Mouse (Mus musculus): ENCODE data around the gene Dcdc2c.
A peak's percentile ranks its signal among the peaks of the same experiment; 100 is the strongest.

Dcdc2c gene

GRCm38 (mm10) chr12:28552299-28552698 lies at the start of gene Dcdc2c:
TSS of gene Dcdc2c (minus strand) at chr12:28552399.
- no peak for DNase-seq (ENCODE audit: low spot score in 2 of 2)

- no peak for DNase-seq (ENCODE audit: low spot score in 2 of 2)
Observed at GRCm38 (mm10) chr12:28598526-28598991, 46.4 kb upstream of the Dcdc2c start.

- no peak for DNase-seq (ENCODE audit: low spot score in 2 of 2)
Observed at GRCm38 (mm10) chr12:28598110-28598509, 45.9 kb upstream of the Dcdc2c start.

- DNase-seq (ENCODE audit: low spot score in 2 of 2), result no peak
Observed at GRCm38 (mm10) chr12:28597699-28598098, 45.5 kb upstream of the Dcdc2c start.

- no peak for DNase-seq (ENCODE audit: low spot score in 2 of 2)
Observed at GRCm38 (mm10) chr12:28596851-28597250, 44.7 kb upstream of the Dcdc2c start.

GRCm38 (mm10) chr12:28590428-28590827 lies 38.2 kb upstream of the Dcdc2c start:
- DNase-seq (ENCODE audit: low spot score in 2 of 2), result no peak

GRCm38 (mm10) chr12:28589090-28589868 lies 37.1 kb upstream of the Dcdc2c start:
- DNase-seq (ENCODE audit: low spot score in 2 of 2), result peak; percentile 88 to 94

GRCm38 (mm10) chr12:28587949-28588348 lies 35.8 kb upstream of the Dcdc2c start:
- peak; percentile 77 to 87 for DNase-seq (ENCODE audit: low spot score in 2 of 2)

- DNase-seq (ENCODE audit: low spot score in 2 of 2), result no peak
Observed at GRCm38 (mm10) chr12:28584036-28584435, 31.8 kb upstream of the Dcdc2c start.

DNA sequence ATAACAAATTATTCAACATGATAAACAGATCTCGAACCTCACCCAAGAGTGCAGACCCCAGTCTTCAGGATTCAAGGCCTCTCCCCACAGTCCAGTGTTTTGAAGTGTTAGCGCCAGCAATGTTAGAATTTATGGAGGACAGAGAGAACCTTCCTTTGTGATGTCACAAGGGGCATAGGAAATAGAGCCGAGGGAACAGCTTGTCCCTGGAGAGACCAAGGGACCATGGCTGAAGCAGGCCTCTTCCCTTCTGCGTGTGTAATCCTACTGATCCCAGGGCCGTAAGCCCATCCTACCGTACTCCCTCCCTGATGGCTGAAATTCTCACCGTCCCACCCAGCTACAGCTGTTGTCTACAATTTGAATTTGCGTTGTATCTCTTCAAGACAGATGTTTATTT lies 30.2 kb upstream of the Dcdc2c start, which contains the start of gene Allc:
TSS of gene Allc (minus strand) at position 101 of the 400 bp plus-strand sequence.
- DNase-seq (ENCODE audit: low spot score in 2 of 2), result no peak

- no peak for DNase-seq (ENCODE audit: low spot score in 2 of 2)
Observed at GRCm38 (mm10) chr12:28579132-28579531, 26.9 kb upstream of the Dcdc2c start.

DNA sequence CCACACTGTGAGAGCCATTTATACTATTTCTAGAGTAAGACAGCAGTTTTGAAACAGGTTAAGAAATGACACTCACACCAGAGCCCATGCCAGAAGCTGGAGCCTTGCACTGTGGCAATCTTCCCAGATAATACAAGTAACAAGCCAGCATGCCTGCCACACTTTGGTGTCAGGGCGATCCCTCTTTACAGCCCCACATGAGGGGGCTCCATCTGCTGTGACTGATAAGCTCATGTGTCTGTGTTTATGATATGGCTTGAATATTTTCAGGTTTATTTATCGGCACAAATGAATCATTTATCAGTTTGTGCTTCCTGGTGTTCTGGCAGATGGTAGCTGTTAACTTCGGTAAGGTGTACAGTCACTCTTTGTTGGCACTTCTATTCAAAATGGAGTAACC lies 25.9 kb upstream of the Dcdc2c start:
- peak in 1 of 2 experiments; percentile 34 for DNase-seq (ENCODE audit: low spot score in 2 of 2)

- DNase-seq (ENCODE audit: low spot score in 2 of 2), result no peak
Observed at GRCm38 (mm10) chr12:28575366-28576070, 23.3 kb upstream of the Dcdc2c start.

DNA sequence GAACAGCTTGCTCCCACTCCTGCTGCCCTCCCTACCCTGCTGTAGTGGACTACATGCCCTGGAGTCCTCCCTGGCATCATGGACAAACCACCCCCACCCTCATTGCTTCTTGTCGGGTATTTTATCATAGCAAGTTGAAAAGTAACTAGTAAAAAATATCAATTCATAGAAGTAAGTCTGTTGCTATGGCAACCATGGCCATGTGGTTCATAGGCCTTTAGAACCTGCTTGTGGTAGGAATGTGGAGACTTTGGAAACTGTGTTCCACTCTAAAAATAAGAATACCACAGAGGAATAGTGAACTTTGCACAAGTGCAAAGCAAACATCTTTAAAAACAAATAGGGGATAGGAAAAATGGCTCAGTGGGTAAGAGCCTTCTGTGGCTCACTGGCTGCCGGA lies 20.0 kb upstream of the Dcdc2c start:
- no peak for DNase-seq (ENCODE audit: low spot score in 2 of 2)

DNA sequence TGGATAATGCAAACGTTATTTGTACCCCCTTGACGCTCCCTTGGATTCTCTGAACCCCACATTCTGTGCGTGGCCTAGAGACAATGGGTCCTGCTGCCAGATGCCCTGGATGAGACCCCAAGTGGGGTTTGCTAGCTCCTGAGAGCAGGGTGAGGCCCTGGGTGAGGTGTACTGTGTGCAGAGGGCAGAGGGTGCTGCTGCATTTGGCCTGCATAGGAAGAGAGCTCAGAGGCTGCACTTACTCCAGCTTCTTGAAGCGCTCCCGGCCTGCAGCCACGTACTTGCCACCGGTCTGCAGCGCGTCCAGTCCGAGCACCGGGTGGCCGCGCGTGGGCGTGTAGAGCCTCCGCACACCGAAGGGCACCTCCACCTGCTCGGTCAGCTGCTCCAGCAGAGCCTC lies 424 bp downstream of the Dcdc2c start:
- DNase-seq (ENCODE audit: low spot score in 2 of 2), result no peak

DNA sequence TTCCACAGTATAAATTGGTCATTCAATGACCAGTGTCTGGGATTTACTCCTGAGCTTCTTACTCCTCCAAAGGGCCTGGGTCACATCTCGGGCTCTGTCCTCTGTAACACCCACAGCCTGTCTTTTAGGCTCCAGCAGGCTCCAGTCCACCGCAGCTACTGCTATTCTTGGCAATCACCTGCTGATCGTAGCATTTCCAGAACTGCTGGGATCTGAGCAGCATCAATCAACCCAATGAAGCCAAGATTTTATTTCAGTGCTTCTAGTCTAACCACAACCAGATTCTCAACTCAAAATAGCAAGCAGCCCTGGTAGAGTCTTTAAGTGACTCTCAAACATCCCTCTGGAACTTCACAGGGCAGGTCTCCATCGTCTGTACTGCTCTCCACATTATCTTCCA lies 3.3 kb downstream of the Dcdc2c start:
- DNase-seq (ENCODE audit: low spot score in 2 of 2), result no peak

DNA sequence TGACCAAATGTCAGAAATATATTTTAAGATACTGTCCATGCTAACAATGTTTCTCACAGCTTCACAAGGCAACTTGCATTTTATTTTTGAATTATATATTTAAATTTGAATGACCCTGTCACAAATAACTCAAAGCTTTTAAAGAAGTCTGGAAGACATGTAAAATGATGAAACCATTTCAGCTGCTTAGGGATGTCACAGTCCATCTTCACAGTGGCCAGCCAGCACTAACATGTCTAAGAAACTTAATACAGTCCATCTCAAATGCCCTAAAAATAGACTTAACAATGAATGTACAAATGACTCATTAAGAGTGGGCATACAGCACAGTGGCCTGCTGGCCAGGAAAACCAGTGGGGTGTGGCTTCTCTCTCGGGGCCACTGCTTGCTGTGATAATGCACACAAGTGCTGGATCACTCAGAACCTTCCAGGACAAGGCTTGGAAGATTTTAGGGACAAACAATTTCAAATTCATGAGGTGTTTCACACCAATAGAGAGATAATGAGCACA lies 37.9 kb downstream of the Dcdc2c start:
- no peak for DNase-seq (ENCODE audit: low spot score in 2 of 2)

DNA sequence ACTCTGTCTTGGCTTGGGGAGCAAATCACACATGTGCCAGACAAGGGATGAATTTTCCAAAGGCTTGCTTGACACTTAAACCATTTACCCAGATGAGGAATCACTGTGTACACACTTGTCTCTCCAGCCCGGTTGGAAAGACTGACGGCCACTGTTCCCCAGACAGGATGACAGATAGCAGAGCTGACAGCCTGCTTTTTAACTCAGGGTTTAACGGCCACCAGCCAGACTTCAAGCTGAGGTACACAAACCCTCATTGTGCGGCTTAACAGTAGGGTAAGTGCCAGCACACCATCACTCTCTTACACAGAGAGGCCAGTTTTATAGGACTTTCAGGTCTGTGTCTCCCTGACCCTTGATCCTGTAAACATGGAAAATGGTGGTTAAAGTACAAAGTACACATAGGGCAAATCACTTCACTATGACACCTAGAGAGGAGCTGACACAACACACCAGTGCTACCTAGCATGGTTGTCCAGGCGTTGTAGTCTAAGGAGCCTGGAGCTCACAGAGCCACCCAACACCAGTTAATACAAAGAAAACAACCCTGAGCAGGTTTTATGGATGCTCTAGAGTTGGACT lies 42.4 kb downstream of the Dcdc2c start:
- DNase-seq (ENCODE audit: low spot score in 2 of 2), result no peak

GRCm38 (mm10) chr12:28494289-28494688 lies 57.9 kb downstream of the Dcdc2c start:
- peak in 1 of 2 experiments; percentile 3 for DNase-seq (ENCODE audit: low spot score in 2 of 2)

- no peak for DNase-seq (ENCODE audit: low spot score in 2 of 2)
Observed at GRCm38 (mm10) chr12:28482483-28483160, 69.6 kb downstream of the Dcdc2c start.

GRCm38 (mm10) chr12:28460951-28461431 lies 91.2 kb downstream of the Dcdc2c start:
- DNase-seq (ENCODE audit: low spot score in 2 of 2), result peak in 1 of 2 experiments; percentile 29

DNA sequence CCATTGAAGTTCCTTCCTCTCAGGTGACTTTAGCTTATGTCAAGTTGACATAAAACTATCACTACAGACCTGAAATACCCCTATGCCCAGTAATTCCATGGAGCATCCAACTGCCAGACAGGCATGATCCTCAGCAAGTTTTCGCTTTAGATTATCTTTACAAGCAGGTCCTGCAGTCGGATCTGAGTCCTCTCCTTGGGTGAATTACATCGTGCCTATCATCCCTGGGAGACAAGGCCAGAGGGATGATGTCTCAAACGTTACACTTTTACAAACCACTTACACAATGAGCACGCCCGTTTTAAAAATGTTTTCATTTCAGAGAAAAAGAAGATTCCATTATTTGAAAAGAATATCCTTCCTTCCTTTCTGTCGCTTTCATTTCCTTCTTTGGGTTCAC lies 91.7 kb downstream of the Dcdc2c start:
- DNase-seq (ENCODE audit: low spot score in 2 of 2), result no peak
